Mouse (Mus musculus) mouse embryonic stem cell (cell line): ENCODE results near the gene Gm11756.
"Not testable (repeated sequence)": the region's sequence is repeated elsewhere in the genome, so short reads cannot be mapped to it uniquely, and the experiment has no call there.

Experiments
- in situ Hi-C, 2 experiments: fragments of 300-500 bp; cut with MboI; formaldehyde crosslinking; loops; 1 replicate in 1 of 2; 3 replicates in 1 of 2; pipeline ENCODE4 v1.14.3; 2019 to 2020; ENCODE audit warnings: low sequenced_read_pairs in 2 of 2, low pct_unique_long_range_greater_than_20kb in 1 of 2, mixed read lengths in 1 of 2; ENCODE audit not compliant: unreplicated experiment in 1 of 2

Gm11756 gene

DNA sequence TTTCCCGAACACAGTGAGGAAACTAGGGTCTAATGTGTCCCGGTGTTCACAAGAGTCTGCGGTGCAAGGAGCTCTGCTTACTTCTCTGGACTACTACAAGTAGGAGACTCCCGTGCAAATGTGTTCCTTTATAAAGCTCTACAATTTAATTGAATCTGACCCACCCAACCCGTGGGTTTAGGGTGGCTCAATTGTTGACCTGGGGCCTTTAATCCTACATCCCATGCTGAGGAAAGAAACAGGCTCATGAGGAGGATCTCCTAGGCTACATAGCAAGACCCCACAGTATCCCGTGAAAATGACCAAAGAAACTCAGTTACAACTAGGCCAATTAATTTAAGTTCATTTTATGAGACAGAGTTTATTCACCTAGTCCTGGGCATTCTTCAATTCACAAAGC lies at the start of gene Gm11756:
Gene Gm11756, minus strand, starts transcription at position 101 of the 400 bp plus-strand sequence.
- in situ Hi-C loops, result loop anchor here in 1 of 2 experiments (10.0 kb wide), 1 partner anchor 56 kb away; no protein-coding TSS in a partner anchor

DNA sequence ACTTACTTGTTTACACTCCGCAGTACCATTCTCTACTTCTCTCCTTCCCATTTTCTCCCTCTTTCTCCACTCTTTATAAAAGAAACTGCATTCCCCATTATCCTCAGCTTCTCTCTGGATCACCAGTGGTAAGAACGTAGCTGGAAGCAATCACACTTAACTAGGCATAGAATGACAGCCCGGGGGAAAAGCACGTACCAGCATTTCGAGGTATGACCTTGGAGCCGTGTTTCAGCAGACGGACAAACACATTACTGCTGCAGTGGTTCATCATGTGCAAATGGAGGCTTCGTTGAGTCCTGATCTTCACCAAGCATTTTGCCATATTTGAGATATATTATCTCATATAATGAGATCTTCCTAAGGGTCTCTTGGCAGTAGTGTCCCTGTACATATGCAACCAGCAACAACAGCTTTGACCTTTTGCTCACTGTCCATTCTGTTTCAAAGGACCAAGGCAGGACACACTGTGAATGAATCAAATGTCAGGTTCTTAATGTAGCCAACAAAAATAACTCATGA lies 29.9 kb upstream of the Gm11756 start, which contains the start of gene 2310002L09Rik:
Gene 2310002L09Rik, minus strand, starts transcription at position 472 of the 522 bp plus-strand sequence.
- in situ Hi-C loops, result no loop called here

DNA sequence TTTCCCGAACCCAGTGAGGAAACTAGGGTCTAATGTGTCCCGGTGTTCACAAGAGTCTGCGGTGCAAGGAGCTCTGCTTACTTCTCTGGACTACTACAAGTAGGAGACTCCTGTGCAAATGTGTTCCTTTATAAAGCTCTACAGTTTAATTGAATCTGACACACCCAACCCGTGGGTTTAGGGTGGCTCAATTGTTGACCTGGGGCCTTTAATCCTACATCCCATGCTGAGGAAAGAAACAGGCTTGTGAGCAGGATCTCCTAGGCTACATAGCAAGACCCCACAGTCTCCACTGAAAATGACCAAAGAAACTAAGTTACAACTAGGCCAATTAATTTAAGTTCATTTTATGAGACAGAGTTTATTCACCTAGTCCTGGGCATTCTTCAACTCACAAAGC lies 14.7 kb downstream of the Gm11756 start, which contains the start of gene Gm13871:
Gene Gm13871, minus strand, starts transcription at position 101 of the 400 bp plus-strand sequence.
- in situ Hi-C loops, result not testable (repeated sequence)

DNA sequence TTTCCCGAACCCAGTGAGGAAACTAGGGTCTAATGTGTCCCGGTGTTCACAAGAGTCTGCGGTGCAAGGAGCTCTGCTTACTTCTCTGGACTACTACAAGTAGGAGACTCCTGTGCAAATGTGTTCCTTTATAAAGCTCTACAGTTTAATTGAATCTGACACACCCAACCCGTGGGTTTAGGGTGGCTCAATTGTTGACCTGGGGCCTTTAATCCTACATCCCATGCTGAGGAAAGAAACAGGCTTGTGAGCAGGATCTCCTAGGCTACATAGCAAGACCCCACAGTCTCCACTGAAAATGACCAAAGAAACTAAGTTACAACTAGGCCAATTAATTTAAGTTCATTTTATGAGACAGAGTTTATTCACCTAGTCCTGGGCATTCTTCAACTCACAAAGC lies 29.5 kb downstream of the Gm11756 start, which contains the start of gene Gm11757:
Gene Gm11757, minus strand, starts transcription at position 101 of the 400 bp plus-strand sequence.
- in situ Hi-C loops, result not testable (repeated sequence)

DNA sequence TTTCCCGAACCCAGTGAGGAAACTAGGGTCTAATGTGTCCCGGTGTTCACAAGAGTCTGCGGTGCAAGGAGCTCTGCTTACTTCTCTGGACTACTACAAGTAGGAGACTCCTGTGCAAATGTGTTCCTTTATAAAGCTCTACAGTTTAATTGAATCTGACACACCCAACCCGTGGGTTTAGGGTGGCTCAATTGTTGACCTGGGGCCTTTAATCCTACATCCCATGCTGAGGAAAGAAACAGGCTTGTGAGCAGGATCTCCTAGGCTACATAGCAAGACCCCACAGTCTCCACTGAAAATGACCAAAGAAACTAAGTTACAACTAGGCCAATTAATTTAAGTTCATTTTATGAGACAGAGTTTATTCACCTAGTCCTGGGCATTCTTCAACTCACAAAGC lies 44.4 kb downstream of the Gm11756 start, which contains the start of gene Gm11758:
Gene Gm11758, minus strand, starts transcription at position 101 of the 400 bp plus-strand sequence.
- in situ Hi-C loops, result not testable (repeated sequence)
